Mouse (Mus musculus): ENCODE data around the gene Lpo. TPM values are rescaled to one million over a fixed set of nuclear protein-coding genes. Genes with fewer than 3 reads are reported as not detected.

Gene Lpo
- polyA plus RNA-seq, 1 experiment: not detected

- TF ChIP-seq GATA1 (IDR thresholded peaks at IDR 0.05; ENCODE audit: low read length): no peak
These were observed 63.9 kb downstream of the Lpo start for GRCm38 (mm10) chr11:87763988-87764876.

DNA sequence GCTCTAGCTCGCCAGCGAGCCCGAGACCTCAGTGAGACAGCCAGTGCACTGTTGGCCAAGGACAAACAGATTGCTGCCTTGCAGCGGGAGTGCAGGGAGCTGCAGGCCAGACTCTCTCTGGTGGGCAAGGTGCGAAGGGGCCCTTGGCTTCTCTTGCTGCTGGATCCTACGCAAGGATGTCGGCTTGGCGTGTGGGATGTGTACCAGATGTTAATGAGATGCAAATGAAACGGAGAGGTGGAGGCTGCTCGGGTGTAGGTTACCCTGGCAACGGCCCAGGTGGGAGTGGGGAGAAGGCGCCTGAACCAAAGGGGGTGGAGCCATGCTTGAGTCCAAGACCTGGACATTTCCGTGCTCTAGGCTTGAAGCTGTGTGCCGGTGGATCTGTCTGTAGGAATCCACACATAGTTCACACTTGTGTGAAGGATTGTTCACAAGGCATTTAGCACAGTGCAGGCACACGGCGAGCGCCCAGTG is 64.5 kb downstream of the Lpo start:
- no peak for TF ChIP-seq GATA1 (IDR thresholded peaks at IDR 0.05; ENCODE audit: low read length)

DNA sequence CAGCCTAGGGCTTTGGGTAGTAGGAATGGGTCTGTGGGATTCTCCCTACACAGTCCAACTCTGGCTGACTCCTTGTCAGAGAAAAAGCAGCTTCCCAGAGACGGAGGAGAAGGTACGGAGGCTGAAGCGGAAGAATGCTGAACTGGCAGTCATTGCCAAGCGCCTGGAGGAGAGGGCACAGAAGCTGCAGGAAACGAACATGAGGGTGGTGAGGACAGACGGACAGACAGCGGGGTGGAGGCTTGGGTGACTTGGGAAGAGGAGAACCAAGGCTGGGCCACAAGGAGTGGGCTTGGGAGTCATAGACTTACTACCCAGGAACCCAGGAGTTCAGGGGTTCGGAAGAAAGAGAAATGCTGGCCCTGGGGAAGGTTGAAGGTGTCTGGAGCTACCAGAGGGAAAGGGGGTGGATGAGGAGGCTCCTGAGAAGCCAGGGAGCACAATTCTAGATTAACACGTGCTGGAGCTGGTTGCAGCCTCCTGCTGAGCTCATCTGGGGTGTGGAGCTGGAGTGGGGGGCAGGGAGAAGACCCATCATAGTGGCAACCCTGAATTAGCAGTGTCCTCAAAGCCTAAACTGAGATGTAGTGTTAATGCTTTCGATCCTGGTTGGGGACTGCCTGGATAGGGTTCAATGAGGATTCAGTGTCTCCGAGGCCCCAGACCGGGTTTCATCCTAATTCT is 65.2 kb downstream of the Lpo start:
- TF ChIP-seq GATA1 (IDR thresholded peaks at IDR 0.05; ENCODE audit: low read length): no peak

- TF ChIP-seq GATA1 (IDR thresholded peaks at IDR 0.05; ENCODE audit: low read length): no peak
These were observed 66.0 kb downstream of the Lpo start for GRCm38 (mm10) chr11:87761806-87762701.

GRCm38 (mm10) chr11:87761181-87761721 is 66.8 kb downstream of the Lpo start:
- TF ChIP-seq GATA1 (IDR thresholded peaks at IDR 0.05; ENCODE audit: low read length): no peak

DNA sequence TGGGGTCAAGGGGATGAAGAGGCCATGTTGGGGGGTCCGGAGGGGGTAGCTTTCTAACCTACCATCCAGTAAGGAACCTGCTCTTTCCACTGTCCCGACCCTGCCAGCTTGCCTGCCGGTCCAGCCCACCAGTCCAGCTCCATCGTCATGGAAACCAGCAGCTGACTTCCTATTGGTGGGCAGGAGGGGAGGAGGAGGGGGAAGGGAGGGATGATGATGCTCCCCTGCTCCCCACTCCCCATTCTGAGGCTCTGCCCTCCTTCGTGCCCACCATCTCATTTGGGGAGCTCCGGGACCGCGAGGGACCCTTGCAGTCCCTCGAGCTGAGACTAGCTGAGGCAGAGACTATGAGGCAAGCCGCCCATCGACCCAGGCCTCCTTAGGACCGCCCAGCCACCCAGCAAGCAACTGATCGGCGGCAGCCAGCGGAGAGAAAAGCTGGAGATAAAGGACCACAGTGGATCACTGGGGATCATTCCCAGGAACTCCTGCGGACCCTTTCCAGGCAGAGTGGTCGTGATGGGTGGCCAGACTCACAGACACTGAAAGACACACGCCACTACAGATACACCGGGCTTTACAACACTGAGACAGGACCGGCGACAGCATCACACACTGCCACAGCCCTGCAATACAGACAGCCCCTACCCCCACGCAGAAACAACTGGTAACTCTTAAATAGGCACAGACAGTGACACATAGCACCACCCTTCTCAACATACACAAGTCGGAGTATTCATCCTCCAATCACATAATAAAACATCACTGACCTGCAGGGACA is 67.6 kb downstream of the Lpo start, which contains the start of gene Tspoap1:
Gene Tspoap1 (plus strand): TSS at position 241 of the 781 bp plus-strand sequence.
- TF ChIP-seq GATA1 (IDR thresholded peaks at IDR 0.05; ENCODE audit: low read length): no peak

DNA sequence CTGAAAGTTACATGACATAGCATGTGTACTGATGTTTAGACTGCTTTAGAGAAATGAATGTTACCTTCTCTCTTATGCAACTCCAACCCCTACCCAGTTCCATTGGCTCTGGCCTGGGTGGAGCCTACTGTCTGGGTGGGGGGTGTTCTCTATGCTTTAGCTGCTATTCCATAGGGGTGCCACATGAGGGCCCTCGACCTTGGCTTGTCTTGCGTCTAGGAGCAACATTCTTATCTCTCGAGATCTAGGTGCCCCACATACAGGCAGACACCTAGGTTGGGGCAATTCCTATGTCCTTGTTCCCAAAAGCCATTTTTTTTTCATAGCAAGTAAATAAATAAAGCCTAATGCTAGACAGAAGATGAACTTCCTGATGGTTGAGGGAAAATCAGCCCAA is 68.5 kb downstream of the Lpo start:
- no peak for TF ChIP-seq GATA1 (IDR thresholded peaks at IDR 0.05; ENCODE audit: low read length)

DNA sequence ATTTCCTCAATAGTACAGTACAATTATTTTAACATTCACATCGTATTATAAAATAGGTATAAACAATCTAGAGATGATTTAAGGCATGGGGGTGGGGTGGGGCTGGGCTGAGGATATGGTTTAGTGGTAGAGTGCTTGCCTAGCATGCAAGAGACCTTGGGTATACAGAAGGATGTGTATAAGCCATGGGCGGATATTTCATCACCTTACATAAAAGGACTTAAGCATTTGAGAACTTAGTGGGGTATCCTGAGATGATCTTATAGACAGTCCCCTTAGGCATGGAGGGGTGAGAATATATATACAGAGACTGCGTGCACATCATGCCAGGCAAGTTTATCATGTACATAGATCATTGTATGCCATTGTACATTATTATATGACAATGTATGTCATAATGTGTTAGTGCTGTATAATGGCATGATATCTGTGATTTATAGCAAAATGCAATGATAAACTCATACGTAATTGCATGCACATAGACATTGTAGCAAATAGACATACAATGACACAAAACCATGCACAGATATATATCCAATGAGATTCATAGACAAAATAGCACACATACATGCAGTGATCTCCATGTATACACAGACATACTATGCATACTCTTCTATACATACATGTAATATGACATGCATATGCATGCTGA is 69.0 kb downstream of the Lpo start:
- TF ChIP-seq GATA1 (IDR thresholded peaks at IDR 0.05; ENCODE audit: low read length): no peak

DNA sequence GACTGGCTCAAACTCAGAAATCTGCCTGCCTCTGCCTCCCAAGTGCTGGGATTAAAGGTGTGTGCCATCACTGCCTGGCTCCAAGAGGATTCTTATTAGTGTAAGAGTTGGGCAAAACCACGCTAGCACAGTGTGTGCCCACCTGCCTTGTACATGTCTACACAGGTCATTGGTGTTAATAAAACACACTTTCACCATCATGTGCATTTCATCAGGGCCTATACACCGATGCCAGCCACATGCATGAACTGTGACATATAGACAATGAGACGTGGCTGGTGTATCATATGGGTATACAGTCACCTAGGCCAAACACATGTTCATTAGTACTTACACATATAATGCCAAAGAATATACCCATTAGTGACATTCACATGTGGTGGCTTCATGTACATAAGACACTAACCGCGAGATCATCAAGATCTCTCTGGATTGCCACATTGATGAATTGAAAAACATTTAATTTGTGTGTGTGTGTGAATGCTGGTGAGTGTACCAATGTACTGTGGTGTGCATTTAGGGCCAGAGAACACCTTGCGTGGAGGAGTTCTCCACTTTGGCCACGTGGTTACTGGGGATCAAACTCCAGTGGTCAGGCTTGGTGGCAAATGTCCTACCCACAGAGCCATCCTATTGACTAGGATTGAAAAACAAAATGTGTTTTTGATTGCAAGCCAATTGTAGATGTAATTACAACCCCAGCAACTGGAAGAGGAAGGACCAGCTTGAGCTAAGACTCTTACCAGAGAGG is 69.8 kb downstream of the Lpo start:
- TF ChIP-seq GATA1 (IDR thresholded peaks at IDR 0.05; ENCODE audit: low read length): no peak

DNA sequence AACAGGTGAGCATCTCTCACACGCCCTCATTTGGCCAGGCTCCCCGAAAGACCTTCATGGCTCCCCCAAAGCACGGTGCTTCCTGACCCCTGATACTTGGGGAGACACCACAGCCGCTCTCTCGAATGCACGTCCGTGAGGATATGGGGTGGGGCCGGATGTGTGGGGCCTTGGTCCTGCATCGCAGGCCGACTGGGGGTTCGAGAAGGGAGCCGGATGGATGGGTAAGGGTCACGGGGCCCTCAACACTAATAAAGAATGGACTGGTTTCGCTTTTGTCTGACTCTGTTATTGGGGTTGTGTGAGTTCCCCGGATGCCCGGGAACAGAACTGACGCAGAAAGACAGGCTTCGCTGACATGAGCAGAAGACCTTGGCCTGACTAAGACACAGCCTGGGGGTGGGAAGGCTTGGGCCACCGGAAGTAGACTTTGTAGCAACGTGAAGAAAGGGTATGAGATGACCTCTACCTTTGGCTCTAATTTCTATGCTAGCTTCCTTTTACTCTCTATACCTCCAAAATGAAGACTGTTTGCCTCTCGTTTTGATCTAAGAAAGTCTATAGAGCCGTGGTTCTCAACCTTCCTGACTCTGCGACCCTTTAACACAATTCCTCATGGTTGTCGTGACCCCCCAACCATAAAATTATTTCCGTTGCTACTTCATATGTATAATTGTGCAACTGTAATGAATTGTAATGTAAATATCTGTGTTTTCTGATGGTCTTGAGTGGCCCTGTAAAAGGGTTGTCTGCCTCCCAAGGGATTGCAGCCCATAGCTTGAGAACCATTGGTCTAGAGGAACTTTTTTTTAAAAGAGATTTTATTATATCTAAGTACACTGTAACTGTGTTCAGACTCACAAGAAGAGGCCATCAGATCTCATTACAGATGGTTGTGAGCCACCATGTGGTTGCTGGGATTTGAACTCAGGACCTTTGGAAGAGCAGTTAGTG is 70.8 kb downstream of the Lpo start:
- TF ChIP-seq GATA1 (IDR thresholded peaks at IDR 0.05; ENCODE audit: low read length): no peak

Other genes with a start within 250 kb of the Lpo start
- 12.5 and 13.3 TPM in 2 replicates for gene Mtmr4, start 236.1 kb downstream of the Lpo start, polyA plus RNA-seq (2012)
- gene Hsf5, start 211.1 kb downstream of the Lpo start, polyA plus RNA-seq (2012): 0.01 and 0.02 TPM in 2 replicates
- 0.91 and 1.3 TPM in 2 replicates for gene Rnf43, start 165.6 kb downstream of the Lpo start, polyA plus RNA-seq (2012)
- gene Supt4a, start 90.7 kb downstream of the Lpo start, polyA plus RNA-seq (2012): 7.4 and 10.8 TPM in 2 replicates
- 3.7 and 4.4 TPM in 2 replicates for gene Tspoap1, start 67.7 kb downstream of the Lpo start, polyA plus RNA-seq (2012)
- gene Mpo, start 34.7 kb downstream of the Lpo start, polyA plus RNA-seq (2012): 0.21 TPM in 1 of 2 replicates, not detected in the other
- gene Mks1, start 24.9 kb upstream of the Lpo start, polyA plus RNA-seq (2012): 4.6 and 6.5 TPM in 2 replicates
- gene Epx, start 47.2 kb upstream of the Lpo start, polyA plus RNA-seq (2012): not detected in 2 replicates
- not detected in 2 replicates for gene Olfr462, start 64.0 kb upstream of the Lpo start, polyA plus RNA-seq (2012)
- not detected in 2 replicates for gene Olfr463, start 69.1 kb upstream of the Lpo start, polyA plus RNA-seq (2012)
- gene Olfr464, start 92.7 kb upstream of the Lpo start, polyA plus RNA-seq (2012): not detected in 2 replicates
- gene Dynll2, start 159.2 kb upstream of the Lpo start, polyA plus RNA-seq (2012): 56.0 and 75.8 TPM in 2 replicates
- 287 and 344 TPM in 2 replicates for gene Srsf1, start 219.1 kb upstream of the Lpo start, polyA plus RNA-seq (2012)
- gene Vezf1, start 240.0 kb upstream of the Lpo start, polyA plus RNA-seq (2012): 8.6 and 11.6 TPM in 2 replicates

Measured in G1E-ER4 (cell line).